Mouse (Mus musculus): ENCODE data around the gene Coq8a.

Coq8a gene

DNA sequence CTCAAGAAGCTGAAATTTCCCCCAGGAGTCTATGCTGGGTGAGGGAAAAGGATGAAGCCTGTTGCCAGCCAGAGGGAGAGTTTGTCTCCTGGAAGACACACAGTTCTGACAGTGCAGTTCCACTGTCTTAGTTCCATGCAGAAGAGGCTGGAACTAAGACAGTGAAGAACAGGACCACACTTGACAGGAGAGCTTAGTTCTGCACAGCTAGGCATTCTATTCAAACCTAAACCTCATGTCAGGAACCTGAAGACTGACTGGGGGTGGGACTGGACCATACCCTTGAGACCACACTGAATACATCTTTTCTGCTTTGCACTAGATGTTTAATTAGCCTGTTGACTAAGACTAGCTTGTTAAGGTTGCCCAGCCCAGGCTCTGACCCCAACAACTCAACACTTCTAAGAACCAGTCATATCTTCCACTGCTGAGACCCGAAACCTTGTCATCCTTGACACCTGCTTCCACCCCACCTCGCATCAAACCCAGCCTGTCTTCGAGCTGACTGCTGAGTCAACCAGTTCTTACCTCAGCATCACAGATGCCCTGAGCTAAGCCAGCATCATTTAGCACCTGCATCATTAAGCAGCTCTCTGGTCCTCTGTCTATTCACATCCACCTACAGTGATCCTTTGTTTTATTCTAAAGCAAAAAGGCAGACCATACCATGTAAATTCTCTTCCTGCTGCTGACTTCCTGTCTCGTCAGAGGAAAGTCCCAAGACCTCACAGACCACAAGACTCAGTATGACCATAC is at the start of gene Coq8a:
Gene Coq8a (minus strand): TSS at position 644 of the 756 bp plus-strand sequence.
- no peak for DNase-seq (ENCODE audit: low read depth, low spot score)

DNA sequence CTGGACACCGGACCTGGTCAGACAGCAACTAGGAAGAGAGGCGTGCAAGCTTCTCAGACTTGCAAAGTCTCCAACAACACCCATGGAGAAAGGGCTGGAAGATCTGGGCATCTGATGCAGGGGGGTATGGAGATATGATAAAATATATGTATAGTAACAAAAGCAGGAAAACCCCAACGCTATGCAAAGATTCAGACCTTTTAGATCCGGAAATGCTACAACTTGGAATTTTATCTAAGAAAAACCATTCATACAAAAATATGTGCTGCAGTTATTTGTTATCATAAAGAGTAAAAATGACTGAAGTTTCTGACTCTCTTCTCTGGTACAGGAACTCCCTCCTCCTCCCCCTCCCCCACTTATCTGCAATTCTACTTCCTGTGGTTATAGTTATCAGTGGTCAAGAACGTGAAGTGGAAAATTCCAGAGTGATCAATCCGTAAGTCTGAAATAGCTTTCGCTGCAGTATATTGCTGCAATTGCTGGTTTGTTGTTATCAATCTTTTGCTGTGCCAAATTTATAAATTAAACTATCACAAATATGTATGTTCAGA is 49.3 kb upstream of the Coq8a start:
- no peak for DNase-seq (ENCODE audit: low read depth, low spot score)

DNA sequence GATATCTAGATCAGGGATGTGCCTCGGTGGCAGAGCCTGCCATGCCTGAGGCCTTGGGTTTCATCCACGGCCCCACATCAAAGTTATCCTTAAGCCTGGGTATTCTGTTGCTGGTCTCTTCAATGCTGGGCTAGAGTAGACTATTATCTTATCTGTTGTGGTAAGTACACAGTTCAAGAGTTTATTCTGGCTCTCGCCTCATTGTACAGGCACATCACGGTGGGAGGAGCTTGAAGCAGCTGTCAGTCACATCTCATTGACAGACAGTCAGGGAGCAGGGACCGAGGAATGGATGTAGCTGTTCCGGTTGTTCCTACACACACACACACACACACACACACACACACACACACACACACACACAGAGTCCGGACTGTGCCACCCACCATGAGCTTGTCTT is 48.5 kb upstream of the Coq8a start:
- no peak for DNase-seq (ENCODE audit: low read depth, low spot score)

DNA sequence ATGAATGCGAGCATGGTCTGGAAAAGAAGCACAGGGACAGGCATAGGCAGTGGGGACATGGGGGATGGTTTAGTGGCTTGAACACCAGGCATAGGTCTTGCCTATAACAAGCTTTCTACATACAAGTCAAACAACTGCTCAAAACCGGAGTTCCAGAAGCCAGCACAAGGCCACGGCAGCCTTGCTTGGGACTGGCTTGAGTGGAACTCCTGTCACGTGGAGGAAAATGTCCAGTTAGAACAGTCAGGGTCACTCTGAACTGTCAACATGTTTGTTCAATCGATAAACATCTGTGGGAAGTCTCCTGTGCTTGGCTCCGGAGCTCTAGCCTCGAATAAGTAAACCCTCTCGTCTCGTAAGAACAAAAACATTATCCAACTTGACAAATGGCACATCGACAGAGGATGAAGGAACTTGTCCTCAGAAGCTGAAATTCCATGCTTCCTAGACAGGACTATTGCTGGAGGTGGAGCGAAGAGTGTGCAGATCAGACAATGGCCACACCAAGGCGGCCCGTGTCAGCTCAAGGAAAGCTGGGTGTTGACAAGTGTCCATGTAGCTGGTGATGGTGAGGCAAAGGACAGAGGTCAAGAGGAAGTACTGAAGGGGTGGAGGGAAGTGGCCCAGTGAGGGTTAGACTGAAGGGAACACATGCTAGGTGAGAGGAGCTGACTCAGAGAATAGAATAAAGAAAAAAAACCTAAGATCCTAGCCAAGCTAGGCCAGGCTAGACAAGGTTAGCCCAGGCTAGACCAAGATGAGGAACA is 46.5 kb upstream of the Coq8a start:
- no peak for DNase-seq (ENCODE audit: low read depth, low spot score)

DNA sequence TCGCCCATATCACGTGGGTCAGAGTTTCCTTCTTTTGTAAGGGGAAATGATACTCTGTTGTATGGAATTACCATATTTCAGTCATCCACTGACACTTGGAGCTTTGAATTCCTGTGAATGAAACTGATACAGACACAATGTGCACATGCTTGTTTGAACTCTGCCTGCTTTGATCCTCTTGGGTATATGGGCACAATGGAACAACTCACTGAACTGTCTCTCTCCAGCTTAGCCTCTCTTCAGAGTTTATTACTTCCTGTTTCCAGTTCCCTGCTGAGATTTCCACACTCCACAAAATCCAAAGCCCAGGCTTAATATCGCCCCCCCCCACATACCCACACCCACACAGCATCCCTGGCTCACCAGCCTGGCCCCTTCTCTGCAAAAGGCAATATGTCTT is 32.3 kb upstream of the Coq8a start:
- DNase-seq (ENCODE audit: low read depth, low spot score): no peak

DNA sequence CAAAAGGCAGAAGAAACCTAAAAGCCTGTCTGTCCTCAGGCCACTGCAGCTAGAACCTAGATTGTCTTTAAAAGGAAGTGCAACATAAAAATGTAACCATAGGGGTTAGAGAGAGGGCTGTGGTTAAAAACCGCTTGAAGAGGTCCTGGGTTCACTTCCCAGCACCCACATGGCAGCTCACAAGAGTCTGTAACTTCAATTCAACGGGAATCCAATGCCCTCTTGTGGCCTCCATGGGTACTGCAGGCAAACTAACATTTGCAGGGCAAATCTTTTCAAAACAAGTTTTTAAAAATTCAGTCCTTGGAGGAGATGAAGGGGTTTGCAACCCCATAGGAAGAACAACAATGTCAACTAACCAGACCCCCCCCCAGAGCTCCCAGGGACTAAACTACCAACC is 31.2 kb upstream of the Coq8a start:
- no peak for DNase-seq (ENCODE audit: low read depth, low spot score)

DNA sequence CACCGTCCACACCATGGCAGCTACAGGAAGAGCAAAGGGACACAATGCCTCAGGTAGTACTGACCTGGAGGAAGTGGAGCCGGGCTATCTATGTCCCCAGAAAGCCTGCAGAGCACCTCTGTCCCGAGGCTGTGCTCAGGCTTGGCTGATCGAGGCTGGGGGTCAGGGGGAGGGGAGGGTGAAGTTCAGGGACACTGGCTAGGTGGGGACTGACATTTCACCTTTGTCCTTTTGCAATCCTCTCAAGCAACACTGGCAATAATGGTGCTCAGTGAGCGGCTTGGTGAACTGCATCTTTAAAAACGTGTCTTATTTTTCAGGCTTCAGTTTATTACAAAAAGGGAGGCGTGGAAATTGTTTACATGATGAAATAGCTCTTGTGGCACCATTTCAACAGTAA is 30.5 kb upstream of the Coq8a start:
- DNase-seq (ENCODE audit: low read depth, low spot score): no peak

DNA sequence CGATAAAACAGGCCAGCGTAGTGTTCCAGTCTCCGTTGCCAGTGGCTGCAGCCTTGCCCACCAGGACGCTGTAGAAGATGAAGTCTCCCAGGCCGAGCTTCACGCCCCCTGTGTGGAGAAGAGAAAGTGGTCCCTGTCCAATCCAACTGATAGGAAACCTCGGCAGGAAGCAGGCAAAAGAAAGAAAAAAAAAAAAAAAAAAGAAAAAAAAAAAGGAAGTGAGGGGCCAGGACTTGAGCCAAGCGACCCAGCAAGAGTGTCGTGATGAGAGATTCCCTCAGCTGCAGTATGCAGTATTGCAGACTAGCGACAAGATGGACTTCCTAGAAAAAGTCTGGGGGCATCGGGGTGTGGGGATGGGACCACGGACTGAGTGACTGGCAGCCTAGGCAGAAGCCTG is 29.5 kb upstream of the Coq8a start:
- no peak for DNase-seq (ENCODE audit: low read depth, low spot score)

DNA sequence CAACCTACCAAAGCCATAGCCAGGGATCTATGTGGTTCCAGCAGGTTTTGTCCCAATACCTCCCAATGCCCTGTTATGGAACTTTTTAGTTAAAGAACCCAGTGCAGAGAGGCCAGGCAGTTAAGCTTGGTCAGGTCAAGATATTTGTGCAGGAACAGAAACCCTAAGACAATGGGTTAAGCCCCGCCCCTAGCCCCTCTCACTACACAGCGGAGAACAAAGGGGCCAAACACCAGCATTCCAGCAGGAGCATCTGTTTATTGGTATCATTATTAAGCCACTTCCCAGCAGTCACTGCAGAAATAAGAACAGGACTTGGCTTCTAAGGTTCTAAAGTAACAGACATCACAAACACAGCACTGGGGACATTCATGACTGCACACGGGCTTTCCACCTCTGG is 27.4 kb upstream of the Coq8a start:
- DNase-seq (ENCODE audit: low read depth, low spot score): no peak

DNA sequence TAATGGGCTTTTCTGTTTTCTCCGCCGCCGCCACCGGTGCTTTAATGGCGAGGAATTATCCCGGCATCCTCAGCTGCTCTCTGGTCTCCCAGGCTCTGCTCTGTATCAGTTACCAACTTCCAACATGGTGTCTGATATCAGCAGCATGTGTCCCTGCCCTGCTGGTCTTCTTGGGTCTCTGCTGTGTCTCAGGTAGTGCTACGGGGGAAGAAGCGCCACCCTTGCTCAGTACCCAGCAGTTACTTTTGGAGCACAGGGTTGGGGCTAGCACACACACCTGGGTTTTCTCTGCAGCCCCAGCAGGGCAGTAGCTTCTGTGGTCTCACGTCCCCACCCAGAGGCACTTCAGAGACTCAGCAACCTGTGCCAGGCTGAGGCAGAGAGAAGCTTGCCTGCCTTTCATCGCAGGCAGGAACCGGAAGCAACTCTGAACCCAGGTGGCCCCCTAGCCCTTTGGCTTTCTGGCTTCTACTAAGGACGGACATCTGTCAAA is 26.9 kb upstream of the Coq8a start:
- DNase-seq (ENCODE audit: low read depth, low spot score): peak; percentile 11

DNA sequence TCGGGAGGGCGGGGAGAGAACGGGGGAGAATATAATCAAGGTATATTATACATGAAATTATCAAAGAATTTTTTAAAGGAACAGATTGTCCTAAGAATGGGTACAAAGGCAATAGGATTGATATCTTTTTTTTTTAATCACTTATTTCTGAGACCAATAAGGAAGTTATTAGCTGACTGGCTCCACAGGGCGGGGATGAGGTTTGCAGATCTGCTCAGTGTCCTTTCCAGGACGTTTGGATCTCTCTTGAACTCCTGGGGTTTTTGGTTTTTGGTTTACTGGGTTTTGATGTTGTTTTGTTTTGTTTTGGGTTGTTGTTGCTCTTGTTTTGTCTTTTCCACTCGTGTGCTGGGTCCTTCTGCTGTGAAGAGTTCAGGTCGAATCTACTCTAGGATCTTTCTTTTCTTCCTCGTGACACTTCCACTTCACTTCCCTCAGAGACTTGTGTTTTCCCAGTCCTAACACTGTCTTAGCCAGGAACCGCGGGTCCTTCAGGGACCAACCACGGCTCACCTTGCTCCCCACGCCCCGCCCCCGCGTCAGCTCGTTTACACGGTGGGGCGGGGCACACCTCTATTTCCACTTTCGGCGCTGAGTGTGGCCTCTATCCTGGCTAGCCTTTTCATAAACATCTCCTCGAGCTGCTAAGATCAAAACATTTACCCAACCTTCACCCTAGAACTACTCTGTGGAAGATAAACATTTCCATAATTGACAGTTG is 26.3 kb upstream of the Coq8a start:
- DNase-seq (ENCODE audit: low read depth, low spot score): peak; percentile 43

DNA sequence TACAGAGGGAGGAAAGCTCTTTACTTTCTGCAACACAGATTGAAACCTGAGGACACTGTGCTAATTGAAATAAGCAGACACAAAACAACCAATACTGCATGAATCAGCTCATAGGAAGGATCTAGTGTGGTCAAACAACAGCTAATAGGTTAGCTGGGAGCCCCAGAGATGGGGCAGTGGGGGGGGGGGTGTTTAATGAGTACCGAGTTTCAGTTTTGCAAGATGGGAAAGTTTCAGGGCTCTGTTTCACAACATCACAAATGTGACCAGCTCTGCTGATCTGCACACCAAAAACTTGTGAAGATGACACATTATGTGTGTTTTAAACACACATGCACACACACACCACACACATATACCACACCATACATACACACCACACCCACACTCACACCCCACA is 22.6 kb upstream of the Coq8a start:
- DNase-seq (ENCODE audit: low read depth, low spot score): no peak

DNA sequence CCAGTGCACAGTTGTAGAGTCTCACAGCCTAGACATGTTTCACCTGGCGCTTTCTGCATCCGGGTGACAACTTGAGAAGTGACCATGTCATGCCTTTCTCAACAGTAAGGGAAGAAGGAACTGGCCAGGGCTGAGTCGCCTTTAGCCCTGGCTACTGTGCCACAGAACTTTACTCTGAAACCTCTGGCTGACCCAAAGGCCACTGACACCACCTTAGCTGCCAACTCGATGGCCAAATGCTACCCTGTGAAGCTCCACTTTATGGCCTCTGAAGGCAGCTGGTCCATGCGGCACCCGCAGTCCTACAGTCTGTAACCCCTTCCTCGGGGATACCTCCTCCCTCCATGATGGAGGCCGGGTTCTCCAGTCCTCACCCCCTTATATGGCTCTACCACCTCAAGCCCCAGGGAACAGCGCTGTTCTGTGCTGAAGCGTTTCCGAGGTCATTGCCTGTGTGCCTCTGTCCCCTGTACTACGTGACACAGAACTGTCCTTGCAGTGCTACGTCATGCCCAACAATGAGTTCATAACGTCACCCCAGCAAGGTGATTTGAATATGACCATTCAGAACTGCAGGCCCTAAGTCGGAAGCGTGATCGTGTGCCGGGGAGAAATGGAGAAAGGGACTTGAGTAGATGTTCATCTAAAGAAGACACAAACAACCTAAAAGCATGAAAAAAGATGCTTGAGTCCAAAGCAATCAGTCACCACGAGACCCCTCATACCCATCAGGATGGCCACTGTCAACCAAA is 21.6 kb upstream of the Coq8a start:
- DNase-seq (ENCODE audit: low read depth, low spot score): peak; percentile 36

DNA sequence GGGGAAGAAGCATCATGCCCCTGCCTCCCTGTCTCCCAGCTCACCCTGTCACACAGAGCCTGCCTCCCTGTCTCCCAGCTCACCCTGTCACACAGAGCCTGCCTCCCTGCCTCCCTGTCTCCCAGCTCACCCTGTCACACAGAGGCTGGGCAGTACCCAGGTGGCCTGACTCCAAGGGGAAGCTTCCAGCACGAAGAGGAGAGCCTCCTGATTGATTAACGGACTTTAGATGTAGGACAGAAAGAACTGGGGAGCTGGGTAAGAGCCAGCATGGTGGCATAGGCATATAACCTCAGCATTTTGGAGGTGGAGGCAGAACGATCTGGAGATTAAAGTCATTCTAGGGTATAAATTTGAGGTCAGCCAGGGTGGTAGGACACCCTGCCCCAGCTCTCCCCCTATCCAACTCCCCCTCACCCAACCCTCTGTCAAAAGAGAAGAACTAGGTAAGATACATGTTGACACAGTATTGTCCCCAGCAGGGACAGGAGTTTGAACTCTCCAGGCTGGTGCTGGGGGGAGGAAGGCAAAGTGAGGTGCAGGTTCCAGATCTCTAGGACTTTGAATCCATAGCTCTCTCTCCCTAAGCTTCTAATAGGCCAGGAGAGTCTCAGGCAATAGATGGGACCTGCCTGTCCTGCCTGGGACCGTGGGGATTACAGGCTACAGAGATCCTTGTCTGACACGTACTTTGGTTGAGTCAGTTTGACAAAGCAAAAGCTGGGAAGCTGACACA is 17.3 kb upstream of the Coq8a start:
- no peak for DNase-seq (ENCODE audit: low read depth, low spot score)

DNA sequence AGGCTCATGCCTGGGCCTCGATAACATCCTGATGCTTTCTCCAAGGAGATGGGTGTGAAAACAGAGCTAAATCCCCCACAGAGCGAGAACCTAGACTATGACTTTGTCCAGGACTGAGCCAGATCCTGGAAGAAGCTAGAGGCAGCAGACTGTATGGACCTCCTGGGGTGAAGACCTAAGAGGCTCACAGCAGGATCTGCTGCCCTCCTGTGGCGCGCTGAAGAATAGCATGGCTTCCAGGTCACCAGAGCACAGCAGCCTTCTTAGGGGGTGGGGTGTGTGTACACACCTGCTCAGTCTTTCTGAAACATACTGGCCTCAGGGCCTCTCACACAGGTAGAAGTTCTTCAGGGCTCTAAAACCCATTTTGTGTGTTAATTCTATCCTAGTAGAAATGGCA is 15.6 kb upstream of the Coq8a start:
- DNase-seq (ENCODE audit: low read depth, low spot score): peak; percentile 81

DNA sequence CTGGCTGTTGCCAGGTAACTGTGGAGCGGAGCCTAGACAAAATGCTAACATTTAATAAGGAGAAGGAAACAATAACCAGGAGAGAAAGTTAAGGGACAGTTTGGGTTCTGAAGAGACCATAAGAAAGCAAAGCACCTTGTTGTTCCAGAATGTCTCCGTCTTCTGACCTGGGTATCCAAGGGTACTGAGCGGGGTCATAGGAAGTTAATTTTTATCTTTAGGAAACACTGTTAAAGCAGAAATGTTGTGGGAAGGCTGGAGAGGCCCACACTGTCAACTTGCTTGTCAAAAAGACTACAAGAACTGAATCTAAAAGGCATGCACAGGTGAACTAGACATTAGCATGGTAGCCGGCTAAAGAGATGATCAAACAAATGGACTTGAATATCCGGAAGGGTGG is 13.5 kb upstream of the Coq8a start:
- no peak for DNase-seq (ENCODE audit: low read depth, low spot score)

DNA sequence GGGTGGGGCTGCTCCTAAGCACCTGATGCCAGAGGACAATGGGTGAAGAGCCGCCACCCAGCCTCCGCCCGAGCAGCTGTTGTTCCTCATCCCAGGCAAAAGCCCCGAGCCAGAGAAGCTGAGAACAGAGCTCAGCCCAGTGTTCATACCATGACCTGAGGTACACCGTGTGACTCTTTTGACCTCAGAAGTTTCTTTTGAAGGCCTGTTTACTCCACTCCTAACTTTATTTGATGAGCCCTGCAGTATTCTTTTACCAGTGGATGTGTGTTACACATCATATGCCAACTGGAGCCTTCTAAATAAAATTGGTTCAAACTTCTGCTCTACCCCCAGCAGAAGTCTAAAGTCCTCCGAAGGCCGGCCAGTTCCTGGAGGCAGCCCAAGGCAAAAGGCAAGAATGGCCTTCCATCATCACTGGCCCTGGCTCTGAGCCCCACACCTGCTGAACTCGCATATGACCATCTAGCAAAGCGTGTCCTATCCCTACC is 11.4 kb upstream of the Coq8a start:
- peak; percentile 63 for DNase-seq (ENCODE audit: low read depth, low spot score)

DNA sequence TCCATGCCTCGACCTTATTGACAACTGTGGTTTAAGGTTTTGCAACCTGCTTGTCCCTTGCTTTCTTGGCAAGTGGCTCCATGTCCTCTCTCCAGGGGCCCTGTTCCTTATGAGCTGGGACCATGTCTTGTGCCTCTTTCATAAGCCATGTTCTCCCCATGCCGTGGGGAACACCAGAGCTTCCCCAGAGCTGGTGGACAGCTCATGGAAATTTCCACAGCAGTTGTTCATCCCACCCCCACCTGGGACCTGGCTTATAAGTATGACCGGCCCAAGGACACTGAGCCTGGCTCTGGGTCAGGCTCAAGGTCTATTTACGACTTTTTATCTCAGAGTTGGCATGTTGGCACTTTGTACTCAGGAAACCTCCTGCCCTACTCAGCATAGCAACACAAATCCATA is 10.6 kb upstream of the Coq8a start:
- DNase-seq (ENCODE audit: low read depth, low spot score): peak; percentile 85

DNA sequence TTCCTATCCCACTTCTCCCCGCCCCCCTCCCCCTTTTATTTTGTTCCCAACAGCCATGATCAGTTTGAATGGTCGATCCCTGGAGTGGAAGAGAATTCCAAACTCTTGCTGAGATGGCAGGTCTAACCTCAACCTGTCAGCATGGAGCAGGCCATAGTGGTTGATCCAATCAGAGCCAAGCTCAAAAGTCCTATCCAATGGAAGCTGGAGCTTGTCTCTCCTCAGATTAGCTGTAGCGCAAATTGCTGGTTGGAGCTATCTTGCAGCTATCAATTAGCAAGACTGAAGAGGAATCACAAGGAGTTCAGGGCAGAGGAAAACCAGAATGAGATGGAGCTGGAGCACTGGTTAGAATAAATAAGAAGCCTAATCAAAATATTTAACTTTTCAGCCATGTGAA is 9.0 kb upstream of the Coq8a start:
- no peak for DNase-seq (ENCODE audit: low read depth, low spot score)

DNA sequence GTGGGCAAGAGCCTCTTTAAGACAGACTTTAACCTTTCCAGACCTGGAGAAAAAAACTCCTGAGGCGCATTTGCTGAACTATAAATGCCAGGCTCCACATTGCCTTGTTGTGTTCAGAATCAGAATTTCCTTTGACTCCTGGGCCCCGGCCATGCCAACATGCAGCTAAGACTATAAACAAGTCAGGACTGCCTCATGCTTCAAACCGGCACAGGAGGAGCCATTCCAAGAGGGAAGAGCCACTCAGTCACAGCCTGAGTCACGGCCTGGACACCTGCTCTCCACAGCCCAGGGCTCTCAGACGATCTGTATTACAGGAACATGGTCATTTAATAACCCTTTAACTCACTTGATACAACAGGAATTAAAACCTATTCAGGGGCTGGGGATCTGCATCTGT is 1.3 kb upstream of the Coq8a start:
- DNase-seq (ENCODE audit: low read depth, low spot score): no peak

DNA sequence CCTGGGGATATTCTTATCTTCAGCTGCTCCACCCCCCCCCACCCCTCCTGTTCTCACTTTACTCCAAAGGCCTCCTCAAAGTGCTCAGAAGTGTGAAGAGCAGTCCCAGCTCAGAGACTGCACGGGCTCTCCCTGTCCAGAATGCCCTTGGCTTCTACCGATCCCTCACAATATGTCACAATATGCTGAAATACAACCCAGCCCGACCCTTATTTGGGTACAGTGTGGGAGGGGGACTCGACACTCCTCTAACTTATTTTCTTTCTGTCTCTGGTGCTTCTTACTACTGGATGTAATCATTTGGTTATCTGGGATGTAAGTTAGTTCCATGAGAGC is 281 bp upstream of the Coq8a start:
- no peak for DNase-seq (ENCODE audit: low read depth, low spot score)
